Mouse (Mus musculus): ENCODE data around the gene Ccdc15.

Ccdc15 gene

GRCm38 (mm10) chr9:37232201-37233195 is 115.7 kb downstream of the Ccdc15 start:
- H3K36me3 ChIP-seq (ENCODE audit: insufficient read depth, low read length) = peaks cover 6% of the 10 kb centered on the region; the same call in 1 of the 2 replicates
- peak overlapping the region; percentile 57 for H3K4me3 ChIP-seq (replicated peaks; ENCODE audit: low read length)
- peaks cover 26% of the 10 kb centered on the region for H3K4me1 ChIP-seq (replicated peaks; ENCODE audit: low read depth, low read length)
- H3K9me3 ChIP-seq (ENCODE audit: low read length) = no peaks in the 10 kb centered on the region
- H3K27me3 ChIP-seq (ENCODE audit: insufficient read depth, low read length) = peaks cover 15% of the 10 kb centered on the region; the same call in 1 of the 2 replicates
- no peak for TF ChIP-seq CTCF (conservative IDR thresholded peaks at IDR 0.05; ENCODE audit: low read length)

- TF ChIP-seq CTCF (conservative IDR thresholded peaks at IDR 0.05; ENCODE audit: low read length) = no peak
- TF ChIP-seq POU5F1 (IDR thresholded peaks at IDR 0.05; ENCODE audit: borderline replicate concordance, low read length) = no peak
- TF ChIP-seq NANOG (IDR thresholded peaks at IDR 0.05; ENCODE audit: borderline replicate concordance, low read length) = no peak
- Histone ChIP-seq H3K9me3 (ENCODE audit: low read length) (no peaks in the 10 kb centered on the region), H3K4me3 (replicated peaks; ENCODE audit: low read length) (no peak overlapping the region), H3K27me3 (ENCODE audit: insufficient read depth, low read length) (peaks cover 11% of the 10 kb centered on the region; the same call in 1 of the 2 replicates), H3K36me3 (ENCODE audit: insufficient read depth, low read length) (peaks cover 6% of the 10 kb centered on the region; the same call in 1 of the 2 replicates), H3K4me1 (replicated peaks; ENCODE audit: low read depth, low read length) (peaks cover 26% of the 10 kb centered on the region)
These were observed 117.6 kb downstream of the Ccdc15 start for GRCm38 (mm10) chr9:37230486-37231195.

- no peak for TF ChIP-seq NANOG (IDR thresholded peaks at IDR 0.05; ENCODE audit: borderline replicate concordance, low read length)
- TF ChIP-seq CTCF (conservative IDR thresholded peaks at IDR 0.05; ENCODE audit: low read length) = peak; percentile 78
- Histone ChIP-seq H3K4me3 (replicated peaks; ENCODE audit: low read length) (no peak overlapping the region), H3K9me3 (ENCODE audit: low read length) (no peaks in the 10 kb centered on the region), H3K4me1 (replicated peaks; ENCODE audit: low read depth, low read length) (peaks cover 26% of the 10 kb centered on the region), H3K27me3 (ENCODE audit: insufficient read depth, low read length) (peaks cover 11% of the 10 kb centered on the region; the same call in 1 of the 2 replicates), H3K36me3 (ENCODE audit: insufficient read depth, low read length) (peaks cover 6% of the 10 kb centered on the region; the same call in 1 of the 2 replicates)
These were observed 118.3 kb downstream of the Ccdc15 start for GRCm38 (mm10) chr9:37229880-37230325.
